Mouse (Mus musculus) gastrocnemius, adult 2 months (tissue): ENCODE measurements around the gene Cd38. TPM values are rescaled to one million over a fixed set of nuclear protein-coding genes. Genes with fewer than 3 reads are reported as not detected.

Experiments
- DNase-seq: peaks from one replicate; pipeline ENCODE4 v3.0.0; 2022
- H3K27ac ChIP-seq: fragments of 200-600 bp; 2 replicates; pipeline ENCODE4 v1.8.1; 2022; ENCODE audit warnings: mild to moderate bottlenecking
- H3K4me3 ChIP-seq: fragments of 200-600 bp; 2 replicates; pipeline ENCODE4 v1.8.1; 2022; ENCODE audit warnings: mild to moderate bottlenecking, moderate library complexity
- CTCF ChIP-seq: fragments of 200-600 bp; IDR thresholded peaks from 2 replicates; pipeline ENCODE4 v1.8.1; 2022; ENCODE audit warnings: antibody characterized with exemption, mild to moderate bottlenecking, moderate library complexity
- intact Hi-C: fragments of 180-260 bp; cut with DNase I; formaldehyde crosslinking; loops from one replicate; pipeline ENCODE4 v1.15.1; 2025
- long read RNA-seq, 2 experiments: library from polyadenylated mRNA; stranded (forward); transcript quantifications; one replicate each; pipeline ENCODE4 v2.0.0; 2021
- total RNA-seq, 2 experiments: library from RNA; stranded (reverse); gene quantifications; 2 replicates each; pipeline ENCODE4 v1.2.3; 2021

Gene Cd38
- total RNA-seq: 1 to 10 TPM; 2.7 to 3.5 TPM
- long read RNA-seq, experiment 1, transcript Cd38-201 (8 exons, 3,270 nt): major isoform, 5 of 5 reads
- long read RNA-seq, experiment 1, partial matches to known transcripts: 0 of 5 reads
- long read RNA-seq, experiment 1, other reads (novel, unspliced or antisense): 0 of 5 reads
- long read RNA-seq, experiment 2, transcript Cd38-201 (8 exons, 3,270 nt): major isoform, 7 of 9 reads
- long read RNA-seq, experiment 2, partial matches to known transcripts: 0 of 9 reads
- long read RNA-seq, experiment 2, other reads (novel, unspliced or antisense): 2 of 9 reads

- Histone ChIP-seq H3K4me3 (peak within 1 kb of the TSS; percentile 73), H3K27ac (peak within 1 kb of the TSS; percentile 86)
- TF ChIP-seq CTCF: no peak
- no peak for DNase-seq
- intact Hi-C loops: no loop called here
Observed at GRCm38 (mm10) chr5:43868253-43868652, at the start of gene Cd38. Gene Cd38 (plus strand): TSS chr5:43868553.

GRCm38 (mm10) chr5:43818695-43819094, 49.7 kb upstream of the Cd38 start, which contains the start of gene Bst1:
Gene Bst1 (plus strand): TSS chr5:43818885.
- no peak for TF ChIP-seq CTCF
- peak; percentile 28 for DNase-seq
- Histone ChIP-seq H3K27ac (no peak within 1 kb of the TSS), H3K4me3 (no peak within 1 kb of the TSS)
- intact Hi-C loops: no loop called here

DNA sequence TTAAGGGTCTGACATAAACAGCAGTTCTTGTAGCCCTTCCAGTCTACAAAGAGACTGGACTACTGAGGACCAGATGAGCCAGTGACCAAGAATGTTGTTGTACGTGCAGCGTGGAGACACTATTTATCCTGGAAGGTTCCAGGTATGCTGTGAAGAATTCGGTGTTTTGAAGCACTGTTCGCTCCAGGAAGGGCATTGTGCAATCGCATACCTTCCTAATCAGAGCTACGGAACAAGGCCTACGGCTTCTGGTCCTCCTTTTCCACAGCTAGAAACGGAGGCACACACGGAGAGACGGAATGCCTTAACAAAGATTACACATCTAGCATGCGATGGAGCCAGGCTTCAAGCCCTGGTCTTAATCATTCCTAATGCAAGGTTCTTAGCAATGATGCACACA, 47.6 kb upstream of the Cd38 start:
- no peak overlapping the region for H3K4me3 ChIP-seq
- intact Hi-C loops: no loop called here
- H3K27ac ChIP-seq: no peak overlapping the region
- no peak for TF ChIP-seq CTCF
- DNase-seq: no peak

- intact Hi-C loops: no loop called here
- Histone ChIP-seq H3K27ac (no peak within 1 kb of the TSS), H3K4me3 (no peak within 1 kb of the TSS)
- DNase-seq: no peak
- TF ChIP-seq CTCF: no peak
Observed at GRCm38 (mm10) chr5:43821538-43821937, 46.8 kb upstream of the Cd38 start, which contains the start of gene Fbxl5. Gene Fbxl5 (minus strand): TSS chr5:43821638.

DNA sequence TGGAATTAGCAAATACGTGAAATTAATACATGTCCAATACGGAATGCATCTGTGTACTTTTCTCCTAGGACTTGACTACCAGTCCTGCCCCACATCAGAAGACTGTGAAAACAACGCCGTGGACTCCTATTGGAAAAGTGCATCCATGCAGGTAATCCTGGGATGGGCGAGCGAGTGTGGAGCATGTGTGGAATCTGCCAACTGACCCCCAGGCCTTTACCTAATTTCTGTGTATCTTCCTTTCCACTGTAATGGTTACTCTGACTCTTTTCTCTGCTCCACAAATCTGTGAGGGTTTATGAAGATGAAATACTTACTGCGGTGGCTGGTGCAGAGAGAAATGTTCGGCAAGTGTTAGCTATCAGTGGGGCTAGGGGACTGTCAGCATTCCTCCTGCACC, 46.2 kb upstream of the Cd38 start:
- Histone ChIP-seq H3K4me3 (no peak overlapping the region), H3K27ac (no peak overlapping the region)
- intact Hi-C loops: no loop called here
- TF ChIP-seq CTCF: no peak
- no peak for DNase-seq

- TF ChIP-seq CTCF: no peak
- Histone ChIP-seq H3K4me3 (no peak overlapping the region), H3K27ac (no peak overlapping the region)
- intact Hi-C loops: no loop called here
- DNase-seq: no peak
Observed at GRCm38 (mm10) chr5:43822824-43823223, 45.5 kb upstream of the Cd38 start.

GRCm38 (mm10) chr5:43824580-43824979, 43.8 kb upstream of the Cd38 start:
- intact Hi-C loops: no loop called here
- Histone ChIP-seq H3K4me3 (no peak overlapping the region), H3K27ac (no peak overlapping the region)
- no peak for DNase-seq
- no peak for TF ChIP-seq CTCF

GRCm38 (mm10) chr5:43826883-43827282, 41.5 kb upstream of the Cd38 start:
- DNase-seq: no peak
- no peak for TF ChIP-seq CTCF
- intact Hi-C loops: no loop called here
- H3K27ac ChIP-seq: no peak overlapping the region
- no peak overlapping the region for H3K4me3 ChIP-seq

- H3K27ac ChIP-seq: no peak overlapping the region
- no peak for DNase-seq
- no peak for TF ChIP-seq CTCF
- no peak overlapping the region for H3K4me3 ChIP-seq
- intact Hi-C loops: no loop called here
Observed at GRCm38 (mm10) chr5:43827366-43827765, 41.0 kb upstream of the Cd38 start.

DNA sequence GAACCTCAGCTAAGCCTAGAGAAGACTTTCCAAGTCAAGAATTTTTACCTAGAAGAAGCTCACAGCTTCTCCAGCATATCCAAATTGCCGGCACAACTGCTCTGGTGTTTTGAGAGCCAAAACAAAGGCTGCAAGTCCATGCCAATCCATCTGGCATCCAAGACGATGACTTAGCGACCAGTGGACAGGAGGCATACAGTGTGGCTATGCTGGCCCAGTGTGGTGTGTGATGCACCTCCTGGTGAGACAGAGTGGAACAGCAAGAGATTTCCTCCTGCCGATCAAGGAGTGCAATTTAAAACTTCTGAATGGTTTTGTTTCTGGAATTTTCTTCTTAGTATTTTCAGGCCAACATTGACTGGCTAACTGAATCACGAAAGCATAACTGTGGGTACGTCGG, 31.8 kb upstream of the Cd38 start:
- Histone ChIP-seq H3K4me3 (no peak overlapping the region), H3K27ac (no peak overlapping the region)
- intact Hi-C loops: no loop called here
- no peak; the same call in 1 of the 2 replicates for TF ChIP-seq CTCF
- DNase-seq: no peak

- Histone ChIP-seq H3K4me3 (no peak overlapping the region), H3K27ac (no peak overlapping the region)
- peak; percentile 83 for TF ChIP-seq CTCF
- intact Hi-C loops: no loop called here
- peak; percentile 48 for DNase-seq
Observed at GRCm38 (mm10) chr5:43837372-43837771, 31.0 kb upstream of the Cd38 start.

GRCm38 (mm10) chr5:43841144-43842010, 27.0 kb upstream of the Cd38 start:
- intact Hi-C loops: loop anchor here (1.0 to 5.0 kb wide), 3 partner anchors 51 to 206 kb away; no protein-coding TSS in a partner anchor
- peak; percentile 98 for TF ChIP-seq CTCF
- Histone ChIP-seq H3K27ac (peak overlapping the region; percentile 72), H3K4me3 (peak overlapping the region; percentile 74)
- DNase-seq: peak; percentile 27

- Histone ChIP-seq H3K4me3 (peak overlapping the region; percentile 74), H3K27ac (peak overlapping the region; percentile 72)
- intact Hi-C loops: loop anchor here (5.0 kb wide), 2 partner anchors 50 to 205 kb away; no protein-coding TSS in a partner anchor
- TF ChIP-seq CTCF: no peak
- peak; percentile 24 for DNase-seq
Observed at GRCm38 (mm10) chr5:43842011-43842285, 26.4 kb upstream of the Cd38 start.
